Mouse (Mus musculus): ENCODE results near the gene Sdk2.
A peak's percentile ranks its signal among the peaks of the same experiment; 100 is the strongest.

Sdk2 gene

GRCm38 (mm10) chr11:113787009-113787408 is 279.8 kb downstream of the Sdk2 start:
- DNase-seq, result no peak

DNA sequence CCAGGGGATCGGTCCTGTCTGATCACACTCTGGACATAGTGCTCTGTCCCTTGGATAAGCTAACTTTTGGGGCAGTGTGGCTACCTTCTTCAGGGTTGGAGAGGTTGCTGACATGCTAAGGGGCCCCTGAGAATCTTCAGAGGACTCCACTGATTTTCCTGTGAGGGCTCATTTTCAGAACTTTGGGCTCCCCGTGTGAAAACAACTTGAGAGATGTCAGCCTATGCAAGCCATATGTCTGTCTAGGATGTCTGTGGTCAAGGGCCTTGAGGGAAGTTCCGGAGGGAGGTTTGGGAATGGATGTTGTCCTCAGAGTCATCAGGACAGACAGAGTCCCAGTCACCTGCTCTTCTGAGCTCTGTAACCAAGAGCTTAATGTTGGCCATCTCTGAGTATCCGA is 280.5 kb downstream of the Sdk2 start:
- DNase-seq, result no peak

GRCm38 (mm10) chr11:113785406-113786171 is 281.3 kb downstream of the Sdk2 start:
- peak; percentile 59 to 71 for DNase-seq

GRCm38 (mm10) chr11:113784656-113785396 is 282.0 kb downstream of the Sdk2 start:
- no peak for DNase-seq

DNA sequence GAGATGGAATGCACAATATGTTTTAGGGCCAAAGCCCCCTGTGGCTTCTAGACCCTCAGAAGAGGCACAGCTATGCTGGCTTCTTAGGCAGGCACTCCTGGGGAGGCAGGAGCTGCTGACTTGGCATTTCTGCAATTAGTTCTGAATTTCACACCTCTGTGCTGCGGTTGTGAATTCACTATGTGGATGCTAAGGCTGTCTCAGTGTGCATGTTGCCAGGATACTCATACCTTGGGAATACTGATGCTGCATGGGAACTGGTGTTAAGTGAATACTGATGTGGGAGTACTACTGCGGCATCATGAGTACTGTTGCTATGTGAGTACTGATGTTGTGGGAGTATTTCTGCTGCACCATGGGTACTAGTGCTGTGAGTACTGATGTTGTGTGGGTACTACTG is 284.4 kb downstream of the Sdk2 start:
- DNase-seq, result no peak

GRCm38 (mm10) chr11:113782006-113782405 is 284.8 kb downstream of the Sdk2 start:
- no peak for DNase-seq

DNA sequence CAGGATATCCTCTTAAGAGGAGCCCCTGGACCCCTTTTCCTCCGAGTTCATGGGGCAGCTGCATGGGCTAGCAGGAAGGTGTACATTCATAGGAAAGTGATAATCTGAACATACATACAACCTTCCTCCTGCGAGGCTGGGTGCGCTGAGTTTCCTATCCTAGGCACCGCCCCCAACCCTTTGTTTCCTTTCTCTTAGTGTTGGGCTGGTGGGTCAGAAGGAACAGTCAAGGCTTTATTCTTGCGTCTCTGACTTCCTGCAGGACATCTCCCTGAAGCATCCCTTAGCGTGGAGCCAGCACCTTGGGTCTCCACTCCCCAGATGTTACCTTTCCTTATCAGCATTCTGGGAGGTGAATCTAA is 287.2 kb downstream of the Sdk2 start:
- no peak for DNase-seq

DNA sequence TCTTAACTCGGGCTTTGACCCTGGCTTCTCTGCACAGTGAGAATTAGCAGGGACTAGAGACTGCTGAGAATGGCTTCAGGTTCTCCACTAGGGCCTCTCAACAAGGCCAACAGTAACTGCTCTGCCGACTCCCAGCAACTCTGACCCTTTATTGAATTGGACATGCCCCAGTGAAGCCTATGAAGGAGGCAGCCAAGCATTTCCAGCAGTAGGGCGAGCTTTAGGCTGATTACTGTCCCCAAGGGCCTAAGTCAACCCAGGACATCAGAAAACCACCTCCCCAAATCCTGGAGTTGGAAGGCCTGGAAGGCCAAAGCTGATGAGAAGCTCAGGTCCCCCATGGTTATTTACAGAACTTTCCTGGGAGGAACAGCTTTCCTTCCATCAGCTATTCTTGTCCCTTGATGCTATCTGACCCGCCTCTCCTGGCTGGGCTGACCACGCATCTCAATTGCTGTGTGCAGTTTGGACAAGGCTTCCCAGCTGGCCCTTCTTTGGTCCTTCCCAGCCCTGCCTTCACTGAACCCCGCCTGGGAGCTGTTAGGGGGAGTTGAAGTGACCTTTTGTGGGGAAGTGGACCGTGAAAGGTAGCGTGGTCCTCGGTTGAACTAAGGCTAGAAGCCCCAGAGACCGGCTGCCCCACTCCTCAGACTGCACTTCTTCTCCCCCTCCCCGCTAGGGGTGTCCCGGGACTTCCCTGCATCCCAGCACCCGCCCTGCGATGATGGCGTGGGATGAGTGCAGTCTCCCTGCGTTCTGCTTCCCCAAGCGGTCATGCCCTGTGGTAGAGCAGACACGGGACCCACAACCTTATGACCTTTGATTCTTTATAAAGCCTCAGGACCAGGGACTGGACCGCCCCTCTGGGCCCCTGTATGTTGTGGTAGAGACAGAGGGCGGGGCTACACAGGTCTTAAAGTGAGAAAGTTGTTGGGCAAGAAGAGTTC is 287.8 kb downstream of the Sdk2 start:
- DNase-seq, result peak; percentile 31 to 45

DNA sequence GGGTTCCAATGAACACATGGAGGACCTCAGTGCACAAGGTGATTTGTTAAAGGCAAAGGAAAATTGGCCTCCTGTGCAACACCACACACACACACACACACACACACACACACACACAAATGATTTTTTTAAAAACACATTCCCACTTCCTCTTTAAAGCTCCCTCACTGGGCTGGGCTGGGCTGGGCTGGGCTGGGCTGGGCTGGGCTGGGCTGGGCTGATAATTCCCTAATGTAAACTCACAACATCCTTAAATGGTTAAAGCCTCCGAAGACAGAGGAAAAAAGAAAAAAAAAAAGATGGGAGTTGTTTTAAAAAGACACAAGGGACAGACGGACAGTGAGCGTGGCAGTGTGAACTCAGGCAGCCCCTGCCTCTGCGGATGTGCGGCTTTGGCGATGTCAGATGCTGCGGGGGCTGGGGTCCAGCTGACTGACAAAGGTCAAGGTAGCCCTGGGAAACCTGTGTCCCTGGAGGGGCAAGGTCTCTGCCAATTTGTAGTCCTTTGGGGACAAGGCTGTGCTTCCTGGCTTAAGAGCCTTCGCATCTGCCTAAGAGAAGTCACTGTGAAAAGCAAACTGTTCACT is 288.9 kb downstream of the Sdk2 start:
- no peak for DNase-seq

DNA sequence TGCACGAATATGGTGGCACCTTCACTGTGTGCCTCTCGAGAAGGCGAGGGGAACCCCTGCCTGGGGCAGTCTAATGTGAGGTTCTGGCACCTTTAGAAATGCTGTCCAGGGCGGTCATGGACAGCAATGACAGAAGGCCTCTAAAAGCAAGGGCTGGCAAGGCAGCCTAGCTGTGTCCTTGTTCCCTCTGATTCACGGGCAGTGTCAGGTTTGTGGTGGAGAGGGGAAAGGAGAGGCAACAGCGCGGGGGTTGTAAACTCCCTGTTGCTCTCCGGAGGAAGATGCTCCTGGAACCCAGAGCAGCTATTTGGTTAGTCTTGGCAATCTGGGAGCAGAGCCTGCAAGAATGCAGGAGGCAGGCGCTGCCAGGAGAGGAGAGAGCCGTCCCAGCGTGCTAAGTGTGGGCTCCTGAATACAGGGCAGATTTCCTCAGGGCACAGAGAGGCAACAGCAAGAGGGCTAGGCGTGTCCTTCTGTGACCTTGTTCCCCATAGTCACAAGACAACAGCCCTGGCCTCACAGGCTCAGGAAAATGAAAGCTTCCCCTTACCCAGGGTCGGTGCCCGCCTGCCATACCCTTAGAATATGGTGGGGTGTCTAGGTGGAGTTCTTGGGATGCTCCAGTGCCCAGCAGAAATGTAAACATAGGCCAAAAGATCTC is 289.9 kb downstream of the Sdk2 start:
- no peak for DNase-seq

DNA sequence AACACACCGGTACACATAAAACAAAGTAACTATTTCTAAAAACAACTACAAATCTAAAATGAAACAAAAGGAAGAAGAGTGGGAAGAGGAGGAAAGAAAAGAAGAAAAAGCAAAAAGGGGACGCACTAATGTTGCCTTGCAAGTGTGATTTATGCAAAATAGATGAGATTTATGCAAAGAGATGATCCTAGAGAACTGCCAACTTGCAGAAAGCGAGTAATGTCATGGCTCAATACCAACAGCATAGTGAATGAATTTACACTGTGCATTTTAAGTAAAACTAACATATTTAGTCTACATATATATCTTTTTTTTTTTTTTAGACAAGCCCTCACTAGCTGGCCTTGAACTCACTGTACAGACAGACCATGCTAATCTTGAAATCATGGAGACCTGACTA is 292.1 kb downstream of the Sdk2 start:
- DNase-seq, result no peak

- DNase-seq, result no peak
Observed at GRCm38 (mm10) chr11:113773191-113773590, 293.7 kb downstream of the Sdk2 start.

DNA sequence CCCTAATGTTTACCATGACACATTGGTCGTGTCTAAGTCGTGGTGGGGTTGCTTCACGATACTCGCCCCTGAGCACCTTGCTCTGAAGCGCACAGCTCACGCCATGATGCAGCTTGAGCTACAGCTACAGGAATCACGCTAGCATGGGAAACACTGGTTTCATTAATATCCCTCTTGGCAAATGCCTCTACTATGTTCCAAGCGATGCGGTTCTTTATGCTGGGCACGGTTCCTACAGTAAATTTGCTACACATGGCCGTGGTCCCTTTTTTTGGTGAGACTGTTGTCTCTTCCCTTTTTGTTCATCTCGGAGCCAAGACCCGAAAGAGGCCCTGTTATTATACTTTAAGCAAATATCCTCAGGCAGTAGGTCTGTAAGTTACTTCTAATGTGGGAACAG is 295.7 kb downstream of the Sdk2 start:
- DNase-seq, result no peak

DNA sequence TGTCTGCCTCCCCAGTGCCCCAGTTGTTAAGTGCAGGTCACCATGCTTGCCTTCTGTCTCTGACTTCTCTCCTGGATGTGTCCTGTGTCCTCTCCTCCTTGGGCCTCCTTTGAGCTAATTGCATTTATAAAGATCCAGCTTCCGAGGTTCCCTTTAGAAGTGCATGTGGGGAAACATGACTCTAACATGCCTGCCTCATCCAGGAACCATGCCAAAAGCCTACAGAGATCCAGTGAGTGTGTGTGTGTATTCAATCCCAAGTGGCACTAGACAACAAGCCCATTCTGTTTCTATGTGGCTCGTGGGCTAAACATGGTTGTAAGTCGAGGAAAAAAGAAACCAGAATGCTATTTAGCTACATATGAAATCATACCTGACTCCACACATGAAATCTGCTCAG is 298.5 kb downstream of the Sdk2 start:
- DNase-seq, result no peak

- DNase-seq, result no peak
Observed at GRCm38 (mm10) chr11:113767285-113767684, 299.6 kb downstream of the Sdk2 start.

DNA sequence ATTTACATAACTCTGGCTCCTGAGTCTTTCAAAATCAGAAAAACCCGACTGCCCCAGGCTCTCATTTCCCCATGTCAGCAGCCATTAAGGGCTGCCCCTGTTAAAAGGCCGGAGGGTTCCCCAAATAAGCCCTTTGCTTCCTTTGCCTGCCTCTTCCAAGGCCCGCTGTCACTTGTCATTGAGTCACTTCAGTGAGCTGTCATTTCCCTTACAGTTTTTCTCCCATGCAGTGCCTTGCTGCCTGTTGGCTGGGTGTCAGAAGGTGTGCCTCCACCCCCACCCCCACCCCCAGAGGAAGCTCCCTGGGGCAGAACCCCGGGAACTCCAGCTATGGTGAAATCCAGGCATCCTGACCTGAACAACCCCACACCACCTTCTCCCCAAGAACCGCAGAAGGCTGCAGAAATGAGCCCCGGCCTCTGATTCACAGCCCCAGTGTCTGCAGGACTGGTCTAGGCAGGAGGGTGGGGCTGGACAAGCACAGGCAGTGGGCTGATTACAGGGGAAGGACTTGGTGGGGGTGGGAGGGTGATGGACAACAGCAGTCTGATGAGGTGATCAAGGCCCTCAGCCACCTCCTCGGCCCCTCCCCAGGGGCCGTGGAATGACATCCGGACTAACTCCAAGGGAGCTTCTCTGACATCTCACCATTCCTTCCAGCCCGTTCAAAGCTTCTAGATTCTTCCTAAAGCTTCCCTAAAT is 300.4 kb downstream of the Sdk2 start:
- peak in 1 of 2 experiments; percentile 38 for DNase-seq

DNA sequence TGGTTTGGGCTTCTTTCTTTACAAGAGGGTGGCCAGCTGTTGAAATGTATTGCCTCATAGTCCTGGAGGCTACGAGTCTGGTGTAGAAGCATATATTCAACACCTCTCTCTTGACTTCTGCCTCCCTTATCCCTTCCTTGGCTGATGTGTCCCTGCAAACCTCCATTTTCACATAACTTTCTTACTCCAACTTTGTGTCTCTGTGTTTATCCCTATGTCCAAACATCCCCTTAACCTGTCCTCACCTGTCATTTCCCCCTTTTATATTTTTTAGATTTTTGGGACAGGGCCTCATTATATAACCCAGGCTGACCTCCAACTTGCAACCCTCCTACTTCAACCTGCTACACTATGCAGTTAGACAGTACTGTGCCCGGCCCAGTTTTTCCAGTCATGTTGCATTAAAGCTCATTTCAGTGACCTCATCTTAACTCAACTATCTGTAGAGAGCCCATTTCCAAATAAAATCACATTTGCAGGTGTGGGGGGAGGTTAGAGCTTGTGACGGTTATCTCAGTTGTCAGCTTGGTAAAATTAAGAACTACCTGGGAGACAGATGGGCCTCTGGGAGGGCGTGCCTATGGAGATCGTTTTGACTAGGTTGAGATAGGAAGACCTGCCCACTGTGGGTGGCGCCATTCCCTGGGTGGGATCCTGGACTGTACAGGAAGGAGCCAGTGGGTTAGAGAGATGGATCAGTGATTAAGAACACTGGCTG is 302.6 kb downstream of the Sdk2 start:
- DNase-seq, result no peak

DNA sequence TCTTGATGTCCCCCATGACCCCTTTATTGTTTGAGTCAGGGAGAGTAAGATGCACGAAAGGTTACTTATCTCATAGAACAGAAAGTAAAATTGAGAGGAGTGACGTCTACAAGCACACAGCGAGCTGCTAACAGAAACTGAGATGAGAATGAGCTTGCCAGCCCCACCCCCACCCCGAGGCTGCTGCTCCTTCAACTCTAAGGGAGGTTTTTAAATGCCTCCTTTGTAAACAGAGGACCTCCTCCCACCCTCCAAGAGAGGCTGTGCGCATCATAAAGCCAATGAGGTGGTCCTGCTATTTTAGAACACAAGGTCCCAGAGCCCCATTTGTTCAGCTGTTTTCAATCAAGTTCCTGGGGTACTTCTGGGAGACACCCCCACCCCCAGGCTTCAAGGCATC is 303.4 kb downstream of the Sdk2 start:
- no peak for DNase-seq

DNA sequence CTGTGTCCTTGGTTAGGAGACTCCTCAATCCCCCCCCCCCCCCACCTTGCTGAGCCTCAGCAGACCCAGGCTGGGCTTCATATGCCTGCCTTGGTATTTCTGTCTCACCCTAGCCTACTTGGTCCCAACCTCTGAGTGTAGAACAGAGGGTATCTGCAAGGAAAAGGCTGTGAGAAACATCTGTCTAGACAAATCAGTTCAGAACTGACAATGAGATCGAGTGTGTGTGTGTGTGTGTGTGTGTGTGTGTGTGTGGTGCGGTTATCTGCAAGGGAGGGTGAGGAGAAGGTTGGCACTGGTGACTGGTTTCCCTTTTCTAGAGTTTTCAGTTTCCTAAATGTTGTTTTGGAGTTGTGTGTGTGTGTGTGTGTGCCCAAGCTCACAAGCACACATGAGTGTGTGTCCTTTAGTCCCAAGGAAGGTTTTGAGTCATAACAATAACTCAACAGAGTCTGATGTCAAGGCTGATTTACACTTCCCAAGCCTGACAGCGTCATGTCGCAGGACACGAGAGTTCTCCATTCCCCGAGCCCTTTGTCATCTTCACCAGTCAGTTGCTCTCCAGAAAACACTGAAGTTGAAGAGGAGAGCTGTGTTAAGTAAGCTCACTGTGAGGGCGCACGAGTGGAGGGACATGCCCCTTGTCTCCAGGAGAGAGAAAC is 304.6 kb downstream of the Sdk2 start:
- DNase-seq, result no peak

DNA sequence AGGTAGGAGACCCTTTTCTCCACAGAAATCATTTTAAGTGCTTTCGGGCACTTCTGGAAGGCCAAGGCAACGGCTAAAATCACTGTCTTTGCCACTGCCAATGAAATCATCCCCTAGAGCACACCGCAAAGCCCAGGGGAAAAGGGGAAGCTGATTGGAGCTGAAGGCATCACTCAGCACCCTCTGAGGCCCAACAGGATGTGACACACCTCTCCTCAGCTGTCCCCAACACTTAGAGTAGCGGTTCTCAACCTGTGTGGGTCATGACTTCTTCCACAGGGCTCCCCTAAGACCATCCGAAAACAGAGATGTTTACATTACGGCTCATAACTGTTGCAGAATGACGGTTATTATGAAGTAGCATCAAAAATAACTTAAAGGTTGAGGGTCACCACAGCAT is 305.2 kb downstream of the Sdk2 start:
- DNase-seq, result no peak
